Mouse (Mus musculus) lung, postnatal 4 days (tissue): Measurements from ENCODE around the gene Vmn1r176.
"Not testable (repeated sequence)": the region's sequence is repeated elsewhere in the genome, so short reads cannot be mapped to it uniquely, and the experiment has no call there.

Source experiments
- DNase-seq, 2 experiments: peaks; one replicate each; pipeline ENCODE4 v3.0.0; 2021

Gene Vmn1r176

DNA sequence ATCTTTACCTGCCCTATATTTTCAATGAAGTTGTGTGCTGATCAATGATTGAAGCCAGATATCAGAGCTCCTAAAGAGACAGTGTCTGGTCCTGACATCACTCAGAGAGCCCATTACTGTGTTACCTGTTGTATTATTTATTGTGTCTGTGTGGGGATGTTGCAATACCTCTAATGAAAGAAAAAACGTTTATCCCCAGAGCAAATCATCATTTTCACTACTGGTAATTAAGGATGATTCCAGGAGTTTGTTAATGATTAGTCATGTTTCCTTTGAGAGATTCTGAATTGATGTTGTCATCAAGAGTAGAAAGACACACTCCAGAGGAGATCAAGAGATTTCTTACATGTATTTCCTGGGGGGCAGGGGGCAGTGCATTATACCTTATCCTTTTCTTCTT, at the start of gene Vmn1r176:
Gene Vmn1r176, minus strand, starts transcription at position 101 of the 400 bp plus-strand sequence.
- not testable (repeated sequence) for DNase-seq

GRCm38 (mm10) chr7:23876918-23877317, 39.7 kb upstream of the Vmn1r176 start:
- not testable (repeated sequence) for DNase-seq

- not testable (repeated sequence) for DNase-seq
Observed at GRCm38 (mm10) chr7:23866349-23866748, 29.2 kb upstream of the Vmn1r176 start, which contains the start of gene Vmn1r177. Gene Vmn1r177, minus strand, starts transcription at chr7:23866449.

DNA sequence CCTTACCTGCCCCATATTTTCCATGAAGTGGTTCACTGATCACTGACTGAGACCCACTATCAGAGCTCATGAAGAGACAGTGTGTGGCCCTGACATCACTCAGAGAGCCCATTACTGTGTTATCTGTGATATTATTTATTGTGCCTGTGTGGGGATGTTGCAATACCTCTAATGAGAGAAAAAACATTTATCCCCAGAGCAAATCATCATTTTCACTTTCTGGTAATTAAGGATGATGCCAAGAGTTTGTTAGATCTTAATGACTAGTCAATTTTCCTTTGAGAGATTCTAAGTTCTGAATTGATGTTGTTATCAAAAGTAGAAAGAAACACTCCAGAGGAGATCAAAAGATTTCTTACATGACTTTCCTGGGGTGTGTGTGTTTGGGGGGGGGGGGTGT, 26.6 kb downstream of the Vmn1r176 start, which contains the start of gene Vmn1r175:
Gene Vmn1r175, minus strand, starts transcription at position 101 of the 400 bp plus-strand sequence.
- DNase-seq: not testable (repeated sequence)

- no peak for DNase-seq
Observed at GRCm38 (mm10) chr7:23784526-23784925, 52.6 kb downstream of the Vmn1r176 start.
